Mouse (Mus musculus) liver, adult 2 months (tissue): ENCODE measurements around the gene Myo1a.

ENCODE experiments used
- CTCF ChIP-seq: fragments of 200-500 bp; IDR thresholded peaks from 2 replicates; pipeline ENCODE4 v1.5.1; 2011; ENCODE audit warnings: low read depth, low read length, control low read depth
- POLR2A ChIP-seq: fragments of 200-500 bp; IDR thresholded peaks from 2 replicates; pipeline ENCODE4 v1.6.1; 2011; ENCODE audit warnings: low read length, control low read depth; ENCODE audit not compliant: insufficient read depth; ENCODE audit errors: extremely low read depth

- no peak for TF ChIP-seq POLR2A
- TF ChIP-seq CTCF: no peak
These were observed 25.8 kb upstream of the Myo1a start for GRCm38 (mm10) chr10:127679208-127679607.
